Mouse (Mus musculus): ENCODE measurements around the gene Ctns. TPM values are rescaled to one million over a fixed set of nuclear protein-coding genes. Genes with fewer than 3 reads are reported as not detected.
A peak's percentile ranks its signal among the peaks of the same experiment; 100 is the strongest.

Gene Ctns
- polyA plus RNA-seq, 1 experiment, result 15.4 TPM

GRCm38 (mm10) chr11:73168071-73168470 is 30.8 kb downstream of the Ctns start:
- no peaks in the 10 kb centered on the region for H3K36me3 ChIP-seq (ENCODE audit: control insufficient read depth, insufficient read depth, low read length, poor library complexity, severe bottlenecking)
- TF ChIP-seq POLR2A (IDR thresholded peaks at IDR 0.05; ENCODE audit: insufficient read depth, low read length) (no peak), EP300 (IDR thresholded peaks at IDR 0.05; ENCODE audit: insufficient read depth, low read depth, low read length) (no peak), CTCF (IDR thresholded peaks at IDR 0.05; ENCODE audit: low read depth, low read length) (no peak)
- H3K9ac ChIP-seq (ENCODE audit: low read depth, poor library complexity, severe bottlenecking), result peak overlapping the region; percentile 25
- no peaks in the 10 kb centered on the region for H3K4me1 ChIP-seq (ENCODE audit: control insufficient read depth, insufficient read depth, low read length)
- H3K27me3 ChIP-seq (ENCODE audit: control insufficient read depth, insufficient read depth, low read length, poor library complexity, severe bottlenecking), result no peaks in the 10 kb centered on the region
- peak overlapping the region; percentile 58 for H3K4me3 ChIP-seq (ENCODE audit: low read depth, low read length)
- no peak overlapping the region for H3K27ac ChIP-seq (ENCODE audit: insufficient read depth, low read length)
- no peaks in the 10 kb centered on the region for H3K9me3 ChIP-seq (replicated peaks; ENCODE audit: control insufficient read depth, insufficient read depth, low read length, poor library complexity, severe bottlenecking)

GRCm38 (mm10) chr11:73162284-73162683 is 36.6 kb downstream of the Ctns start:
- H3K4me1 ChIP-seq (ENCODE audit: control insufficient read depth, insufficient read depth, low read length), result no peaks in the 10 kb centered on the region
- no peak overlapping the region for H3K9ac ChIP-seq (ENCODE audit: low read depth, poor library complexity, severe bottlenecking)
- no peak for TF ChIP-seq EP300 (IDR thresholded peaks at IDR 0.05; ENCODE audit: insufficient read depth, low read depth, low read length)
- no peak for TF ChIP-seq CTCF (IDR thresholded peaks at IDR 0.05; ENCODE audit: low read depth, low read length)
- no peak for TF ChIP-seq POLR2A (IDR thresholded peaks at IDR 0.05; ENCODE audit: insufficient read depth, low read length)
- H3K9me3 ChIP-seq (replicated peaks; ENCODE audit: control insufficient read depth, insufficient read depth, low read length, poor library complexity, severe bottlenecking), result no peaks in the 10 kb centered on the region
- no peak overlapping the region for H3K4me3 ChIP-seq (ENCODE audit: low read depth, low read length)
- no peak overlapping the region for H3K27ac ChIP-seq (ENCODE audit: insufficient read depth, low read length)
- no peaks in the 10 kb centered on the region for H3K36me3 ChIP-seq (ENCODE audit: control insufficient read depth, insufficient read depth, low read length, poor library complexity, severe bottlenecking)
- H3K27me3 ChIP-seq (ENCODE audit: control insufficient read depth, insufficient read depth, low read length, poor library complexity, severe bottlenecking), result no peaks in the 10 kb centered on the region

GRCm38 (mm10) chr11:73161616-73162015 is 37.2 kb downstream of the Ctns start:
- no peak overlapping the region for H3K27ac ChIP-seq (ENCODE audit: insufficient read depth, low read length)
- H3K4me1 ChIP-seq (ENCODE audit: control insufficient read depth, insufficient read depth, low read length), result no peaks in the 10 kb centered on the region
- no peaks in the 10 kb centered on the region; the same call in 1 of the 2 replicates for H3K27me3 ChIP-seq (ENCODE audit: control insufficient read depth, insufficient read depth, low read length, poor library complexity, severe bottlenecking)
- H3K36me3 ChIP-seq (ENCODE audit: control insufficient read depth, insufficient read depth, low read length, poor library complexity, severe bottlenecking), result no peaks in the 10 kb centered on the region
- TF ChIP-seq EP300 (IDR thresholded peaks at IDR 0.05; ENCODE audit: insufficient read depth, low read depth, low read length) (no peak), POLR2A (IDR thresholded peaks at IDR 0.05; ENCODE audit: insufficient read depth, low read length) (no peak), CTCF (IDR thresholded peaks at IDR 0.05; ENCODE audit: low read depth, low read length) (no peak)
- H3K4me3 ChIP-seq (ENCODE audit: low read depth, low read length), result no peak overlapping the region
- H3K9me3 ChIP-seq (replicated peaks; ENCODE audit: control insufficient read depth, insufficient read depth, low read length, poor library complexity, severe bottlenecking), result no peaks in the 10 kb centered on the region
- no peak overlapping the region for H3K9ac ChIP-seq (ENCODE audit: low read depth, poor library complexity, severe bottlenecking)

GRCm38 (mm10) chr11:73160811-73161200 is 38.0 kb downstream of the Ctns start:
- Histone ChIP-seq H3K4me1 (ENCODE audit: control insufficient read depth, insufficient read depth, low read length) (no peaks in the 10 kb centered on the region), H3K9me3 (replicated peaks; ENCODE audit: control insufficient read depth, insufficient read depth, low read length, poor library complexity, severe bottlenecking) (no peaks in the 10 kb centered on the region), H3K27me3 (ENCODE audit: control insufficient read depth, insufficient read depth, low read length, poor library complexity, severe bottlenecking) (no peaks in the 10 kb centered on the region; the same call in 1 of the 2 replicates), H3K9ac (ENCODE audit: low read depth, poor library complexity, severe bottlenecking) (peak overlapping the region; percentile 32), H3K4me3 (ENCODE audit: low read depth, low read length) (peak overlapping the region; percentile 66), H3K36me3 (ENCODE audit: control insufficient read depth, insufficient read depth, low read length, poor library complexity, severe bottlenecking) (no peaks in the 10 kb centered on the region), H3K27ac (ENCODE audit: insufficient read depth, low read length) (no peak overlapping the region)
- TF ChIP-seq POLR2A (IDR thresholded peaks at IDR 0.05; ENCODE audit: insufficient read depth, low read length) (no peak), EP300 (IDR thresholded peaks at IDR 0.05; ENCODE audit: insufficient read depth, low read depth, low read length) (no peak), CTCF (IDR thresholded peaks at IDR 0.05; ENCODE audit: low read depth, low read length) (no peak)

- Histone ChIP-seq H3K9me3 (replicated peaks; ENCODE audit: control insufficient read depth, insufficient read depth, low read length, poor library complexity, severe bottlenecking) (no peaks in the 10 kb centered on the region), H3K27ac (ENCODE audit: insufficient read depth, low read length) (no peak within 1 kb of the TSS), H3K4me1 (ENCODE audit: control insufficient read depth, insufficient read depth, low read length) (no peaks in the 10 kb centered on the region), H3K4me3 (ENCODE audit: low read depth, low read length) (peak within 1 kb of the TSS; percentile 66), H3K9ac (ENCODE audit: low read depth, poor library complexity, severe bottlenecking) (peak within 1 kb of the TSS; percentile 32), H3K27me3 (ENCODE audit: control insufficient read depth, insufficient read depth, low read length, poor library complexity, severe bottlenecking) (no peaks in the 10 kb centered on the region; the same call in 1 of the 2 replicates), H3K36me3 (ENCODE audit: control insufficient read depth, insufficient read depth, low read length, poor library complexity, severe bottlenecking) (no peaks in the 10 kb centered on the region)
- no peak for TF ChIP-seq CTCF (IDR thresholded peaks at IDR 0.05; ENCODE audit: low read depth, low read length)
- TF ChIP-seq POLR2A (IDR thresholded peaks at IDR 0.05; ENCODE audit: insufficient read depth, low read length), result no peak
- TF ChIP-seq EP300 (IDR thresholded peaks at IDR 0.05; ENCODE audit: insufficient read depth, low read depth, low read length), result no peak
These were observed 38.7 kb downstream of the Ctns start, which contains the start of gene P2rx5 for GRCm38 (mm10) chr11:73159957-73160810. P2rx5 (plus strand) TSS chr11:73160421.

GRCm38 (mm10) chr11:73155071-73155470 is 43.8 kb downstream of the Ctns start:
- H3K9ac ChIP-seq (ENCODE audit: low read depth, poor library complexity, severe bottlenecking), result no peak overlapping the region
- H3K27me3 ChIP-seq (ENCODE audit: control insufficient read depth, insufficient read depth, low read length, poor library complexity, severe bottlenecking), result no peaks in the 10 kb centered on the region; the same call in 1 of the 2 replicates
- H3K4me1 ChIP-seq (ENCODE audit: control insufficient read depth, insufficient read depth, low read length), result no peaks in the 10 kb centered on the region
- H3K9me3 ChIP-seq (replicated peaks; ENCODE audit: control insufficient read depth, insufficient read depth, low read length, poor library complexity, severe bottlenecking), result no peaks in the 10 kb centered on the region
- no peak overlapping the region for H3K27ac ChIP-seq (ENCODE audit: insufficient read depth, low read length)
- no peak overlapping the region for H3K4me3 ChIP-seq (ENCODE audit: low read depth, low read length)
- TF ChIP-seq EP300 (IDR thresholded peaks at IDR 0.05; ENCODE audit: insufficient read depth, low read depth, low read length) (no peak), POLR2A (IDR thresholded peaks at IDR 0.05; ENCODE audit: insufficient read depth, low read length) (no peak), CTCF (IDR thresholded peaks at IDR 0.05; ENCODE audit: low read depth, low read length) (no peak)
- no peaks in the 10 kb centered on the region for H3K36me3 ChIP-seq (ENCODE audit: control insufficient read depth, insufficient read depth, low read length, poor library complexity, severe bottlenecking)
